Mouse (Mus musculus) embryonic facial prominence, embryonic 11.5 days (tissue): ENCODE measurements around the gene Poldip2. TPM values are rescaled to one million over a fixed set of nuclear protein-coding genes. Genes with fewer than 3 reads are reported as not detected.

Source experiments
- ATAC-seq: fragments of 200-750 bp; cut with Nextera tagmentation; replicated peaks from 2 replicates; pipeline ENCODE4 v1.8.0; 2017; ENCODE audit warnings: low read depth; ENCODE audit not compliant: insufficient number of reproducible peaks, low FRiP score, low TSS enrichment
- DNase-seq: peaks from one replicate; pipeline ENCODE4 v3.0.0-alpha.2; 2015; ENCODE audit warnings: low spot score
- H3K27ac ChIP-seq: fragments of 300-500 bp; sonication (generic); replicated peaks from 2 replicates; pipeline ENCODE4 v1.5.1; 2014; ENCODE audit warnings: mild to moderate bottlenecking, low read depth, low read length, control low read depth
- H3K27me3 ChIP-seq: fragments of 300-500 bp; sonication (generic); 2 replicates; pipeline ENCODE4 v1.6.1; 2014; ENCODE audit warnings: mild to moderate bottlenecking, low read length, moderate library complexity, mixed read lengths; ENCODE audit not compliant: control insufficient read depth, insufficient read depth
- H3K36me3 ChIP-seq: fragments of 300-500 bp; sonication (generic); replicated peaks from 2 replicates; pipeline ENCODE4 v1.6.1; 2014; ENCODE audit warnings: low read depth, mild to moderate bottlenecking, low read length, moderate library complexity, mixed read lengths; ENCODE audit not compliant: control insufficient read depth, insufficient read depth
- H3K4me1 ChIP-seq: fragments of 300-500 bp; sonication (generic); 2 replicates; pipeline ENCODE4 v1.6.1; 2014; ENCODE audit warnings: low read length, mixed read lengths; ENCODE audit not compliant: control insufficient read depth, insufficient read depth
- H3K4me2 ChIP-seq: fragments of 300-500 bp; sonication (generic); 2 replicates; pipeline ENCODE4 v1.6.1; 2014; ENCODE audit warnings: low read depth, mild to moderate bottlenecking, control low read depth, low read length, moderate library complexity
- H3K4me3 ChIP-seq: fragments of 300-500 bp; sonication (generic); 2 replicates; pipeline ENCODE4 v1.5.1; 2014; ENCODE audit warnings: low read depth, low read length, control low read depth
- H3K9ac ChIP-seq: fragments of 300-500 bp; sonication (generic); replicated peaks from 2 replicates; pipeline ENCODE4 v1.6.1; 2014; ENCODE audit warnings: mild to moderate bottlenecking, control low read depth, low read length
- H3K9me3 ChIP-seq: fragments of 300-500 bp; sonication (generic); replicated peaks from 2 replicates; pipeline ENCODE4 v1.6.1; 2016; ENCODE audit warnings: mild to moderate bottlenecking, low read length, inconsistent platforms, mixed read lengths; ENCODE audit not compliant: control insufficient read depth
- WGBS: fragments of 180-500 bp; shearing (Covaris S2); extraction: QIAGEN DNeasy Blood & Tissue Kit; methylation state at CpG from one replicate; pipeline ENCODE4 v1.1.7; 2014; 5-methylcytosine and 5-hydroxymethylcytosine counted together
- polyA plus RNA-seq: library from polyadenylated mRNA; unstranded; fragments of >200 nt; fragmentation: Nextera tagmentation; extraction: Ambion mirVana; gene quantifications from 2 replicates; pipeline ENCODE4 v1.2.1, GENCODE M21; 2014

Gene Poldip2
- polyA plus RNA-seq, 1 experiment from 2014 or later = 159 TPM

- DNase-seq = no peak
Measured at GRCm38 (mm10) chr11:78569806-78570205, 57.8 kb downstream of the Poldip2 start.

GRCm38 (mm10) chr11:78571441-78571840 lies 59.4 kb downstream of the Poldip2 start:
- no peak overlapping the region for H3K4me2 ChIP-seq
- H3K27me3 ChIP-seq = no peaks in the 10 kb centered on the region
- 95% methylated on average over 8 of the region's 8 CpGs for WGBS
- ATAC-seq (no peak), DNase-seq (no peak)
- no peak overlapping the region for H3K27ac ChIP-seq
- H3K9me3 ChIP-seq = no peaks in the 10 kb centered on the region
- no peaks in the 10 kb centered on the region for H3K4me1 ChIP-seq
- no peak overlapping the region for H3K9ac ChIP-seq
- H3K36me3 ChIP-seq = no peaks in the 10 kb centered on the region; the same call in 1 of the 2 replicates
- H3K4me3 ChIP-seq = no peak overlapping the region

More at GRCm38 (mm10) chr11:78569806-78570205, 57.8 kb downstream of the Poldip2 start:
- H3K36me3 ChIP-seq = no peaks in the 10 kb centered on the region; the same call in 1 of the 2 replicates
- H3K9ac ChIP-seq = no peak overlapping the region
- no peaks in the 10 kb centered on the region for H3K9me3 ChIP-seq
- no peaks in the 10 kb centered on the region for H3K27me3 ChIP-seq
- H3K4me1 ChIP-seq = no peaks in the 10 kb centered on the region
- no peak overlapping the region for H3K4me3 ChIP-seq
- H3K27ac ChIP-seq = no peak overlapping the region
- WGBS = 47% methylated on average over 3 of the region's 3 CpGs
- H3K4me2 ChIP-seq = no peak overlapping the region
- no peak for ATAC-seq

GRCm38 (mm10) chr11:78571854-78572253 lies 59.9 kb downstream of the Poldip2 start:
- WGBS = 87% methylated on average over 6 of the region's 6 CpGs
- ATAC-seq (no peak), DNase-seq (no peak)
- Histone ChIP-seq H3K9me3 (no peaks in the 10 kb centered on the region), H3K9ac (no peak overlapping the region), H3K27ac (no peak overlapping the region), H3K4me3 (no peak overlapping the region), H3K36me3 (no peaks in the 10 kb centered on the region; the same call in 1 of the 2 replicates), H3K4me1 (no peaks in the 10 kb centered on the region), H3K27me3 (no peaks in the 10 kb centered on the region), H3K4me2 (no peak overlapping the region)

Other genes with a start within 250 kb of the Poldip2 start
- 0.11 TPM in 1 of 2 replicates, not detected in the other for gene BC030499, start 221.4 kb upstream of the Poldip2 start, polyA plus RNA-seq
- 54.8 and 62.0 TPM in 2 replicates for gene Spag5, start 210.7 kb upstream of the Poldip2 start, polyA plus RNA-seq
- 2.7 and 4.6 TPM in 2 replicates for gene Aldoc, start 189.2 kb upstream of the Poldip2 start, polyA plus RNA-seq
- gene Pigs, start 183.8 kb upstream of the Poldip2 start, polyA plus RNA-seq = 55.4 and 64.0 TPM in 2 replicates
- 77.0 and 84.7 TPM in 2 replicates for gene Unc119, start 168.7 kb upstream of the Poldip2 start, polyA plus RNA-seq
- gene Foxn1, start 125.6 kb upstream of the Poldip2 start, polyA plus RNA-seq = 0.14 and 0.50 TPM in 2 replicates
- gene Slc13a2, start 90.0 kb upstream of the Poldip2 start, polyA plus RNA-seq = not detected in 2 replicates
- gene Slc46a1, start 46.5 kb upstream of the Poldip2 start, polyA plus RNA-seq = 13.0 and 14.9 TPM in 2 replicates
- 4.1 and 4.7 TPM in 2 replicates for gene Sarm1, start 14.4 kb upstream of the Poldip2 start, polyA plus RNA-seq
- 24.8 and 30.4 TPM in 2 replicates for gene Vtn, start 13.1 kb upstream of the Poldip2 start, polyA plus RNA-seq
- not detected in 2 replicates for gene Sebox, start 8.7 kb upstream of the Poldip2 start, polyA plus RNA-seq
- 66.4 and 70.1 TPM in 2 replicates for gene Tmem199, start within 50 bp of the Poldip2 start, polyA plus RNA-seq
- 91.6 and 91.9 TPM in 2 replicates for gene Tnfaip1, start 24.1 kb downstream of the Poldip2 start, polyA plus RNA-seq
- 125 and 138 TPM in 2 replicates for gene Ift20, start 24.2 kb downstream of the Poldip2 start, polyA plus RNA-seq
- gene Tmem97, start 38.6 kb downstream of the Poldip2 start, polyA plus RNA-seq = 73.7 and 76.3 TPM in 2 replicates
- 21.1 and 22.8 TPM in 2 replicates for gene Nlk, start 185.2 kb downstream of the Poldip2 start, polyA plus RNA-seq
- 44.4 TPM in 2 replicates for gene Ccnq, start 239.5 kb downstream of the Poldip2 start, polyA plus RNA-seq